Mouse (Mus musculus) bone marrow macrophage, adult 2 months (primary cell): ENCODE data around the gene Ebna1bp2.

ENCODE experiments used
- CTCF ChIP-seq: IDR thresholded peaks from 2 replicates; pipeline ENCODE4 v1.5.1; 2012; ENCODE audit warnings: low read depth, mild to moderate bottlenecking, low read length, moderate library complexity
- POLR2A ChIP-seq: IDR thresholded peaks from 2 replicates; pipeline ENCODE4 v1.6.1; 2012; ENCODE audit warnings: mild to moderate bottlenecking, low read depth, low read length, borderline replicate concordance

GRCm38 (mm10) chr4:118582629-118583028, 38.0 kb upstream of the Ebna1bp2 start:
- no peak for TF ChIP-seq POLR2A
- no peak for TF ChIP-seq CTCF
